Mouse (Mus musculus) CD4-positive naive resting alpha-beta T cell, adult 76 days (primary cell): ENCODE data around the gene Dusp5. TPM values are rescaled to one million over a fixed set of nuclear protein-coding genes. Genes with fewer than 3 reads are reported as not detected.

Experiments
- total RNA-seq: library from RNA; stranded (reverse); gene quantifications from one replicate; pipeline ENCODE4 v1.2.4, GENCODE M21; 2023

Dusp5 gene
- 367 TPM for total RNA-seq

DNA sequence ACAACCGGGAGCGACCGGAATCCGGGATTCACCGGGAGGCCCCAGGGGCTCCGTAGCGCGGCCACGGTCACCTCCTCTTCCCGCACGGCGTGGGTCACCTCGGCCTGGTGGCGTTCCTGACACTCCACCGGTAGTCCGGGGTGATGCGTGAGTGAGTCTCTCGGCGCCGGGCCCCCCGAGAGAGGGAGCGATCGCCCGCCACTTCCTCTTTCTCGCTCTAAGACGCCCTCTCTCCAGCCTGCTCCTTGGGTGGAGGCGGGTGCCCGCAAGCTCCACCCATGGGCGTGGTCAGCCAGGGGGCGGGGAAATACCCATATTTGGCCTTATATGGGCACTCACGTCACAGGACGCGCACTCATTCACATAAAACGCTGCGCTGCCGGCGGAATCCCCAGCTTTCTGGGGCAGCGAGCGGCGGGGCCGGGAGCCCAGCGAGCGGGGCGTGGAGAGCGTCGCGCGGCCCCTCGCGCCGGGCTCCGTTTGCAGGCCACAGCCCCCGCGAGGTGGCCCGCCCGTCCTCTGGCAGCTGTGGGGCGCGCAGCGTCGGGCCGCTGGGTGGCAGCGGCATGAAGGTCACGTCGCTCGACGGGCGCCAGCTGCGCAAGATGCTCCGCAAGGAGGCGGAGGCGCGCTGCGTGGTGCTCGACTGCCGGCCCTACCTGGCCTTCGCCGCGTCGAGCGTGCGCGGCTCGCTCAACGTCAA is at the start of gene Dusp5:
TSS of gene Dusp5 (plus strand) at position 358 of the 703 bp plus-strand sequence.

DNA sequence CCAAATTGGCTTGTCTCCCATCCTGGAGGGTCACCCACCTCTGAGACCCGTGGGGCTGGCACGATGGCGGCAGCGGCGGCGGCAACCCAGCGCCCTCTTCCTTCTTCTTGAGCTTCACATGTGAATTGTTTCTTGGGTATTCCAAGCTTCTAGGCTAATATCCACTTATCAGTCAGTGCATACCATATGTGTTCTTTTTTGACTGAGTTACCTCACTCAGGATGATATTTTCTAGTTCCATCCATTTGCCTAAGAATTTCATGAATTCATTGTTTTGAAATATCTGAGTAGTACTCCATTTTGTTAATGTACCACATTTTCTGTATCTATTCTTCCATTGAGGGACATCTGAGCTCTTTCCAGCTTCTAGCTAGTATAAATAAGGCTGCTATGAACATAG is 60.1 kb downstream of the Dusp5 start, which contains the start of gene Nutf2-ps1:
TSS of gene Nutf2-ps1 (minus strand) at position 101 of the 400 bp plus-strand sequence.

Other genes starting within 250 kb of the Dusp5 start
- 31.3 TPM for gene Mxi1, start 218.6 kb upstream of the Dusp5 start, total RNA-seq
- not detected for gene Gm10197, start 157.3 kb upstream of the Dusp5 start, total RNA-seq
- gene Smndc1, start 138.5 kb upstream of the Dusp5 start, total RNA-seq: 104 TPM
- gene Nutf2-ps1, start 60.0 kb downstream of the Dusp5 start, total RNA-seq: 18.2 TPM
- gene Smc3, start 71.3 kb downstream of the Dusp5 start, total RNA-seq: 63.3 TPM
- 0.62 TPM for gene Rbm20, start 148.2 kb downstream of the Dusp5 start, total RNA-seq